Mouse (Mus musculus): ENCODE measurements at regions not wholly inside any gene's neighbourhood (a gene's known extent, or its start where the extent isn't known, plus 50 kb on each side); places are given as distances from the start of the nearest gene placed in this dataset.

GRCm38 (mm10) chr8:79491156-79491698, 91.9 kb upstream of the Smad1 start:
- H3K4me3 ChIP-seq (ENCODE audit: insufficient read depth, low read length), result no peak overlapping the region
- H3K27ac ChIP-seq (ENCODE audit: insufficient read depth, low read depth, low read length), result no peak overlapping the region
- TF ChIP-seq POLR2A (IDR thresholded peaks at IDR 0.05; ENCODE audit: borderline replicate concordance, low read depth, low read length) (no peak), CTCF (IDR thresholded peaks at IDR 0.05; ENCODE audit: low read depth, low read length) (no peak)
- peaks cover 2% of the 10 kb centered on the region; the same call in 1 of the 2 replicates for H3K4me1 ChIP-seq (ENCODE audit: control insufficient read depth, insufficient read depth, low read length)

- TF ChIP-seq POLR2A (IDR thresholded peaks at IDR 0.05; ENCODE audit: borderline replicate concordance, low read depth, low read length), result no peak
- no peak for TF ChIP-seq CTCF (IDR thresholded peaks at IDR 0.05; ENCODE audit: low read depth, low read length)
- H3K4me1 ChIP-seq (ENCODE audit: control insufficient read depth, insufficient read depth, low read length), result peaks cover 2% of the 10 kb centered on the region; the same call in 1 of the 2 replicates
- H3K27ac ChIP-seq (ENCODE audit: insufficient read depth, low read depth, low read length), result no peak overlapping the region
- H3K4me3 ChIP-seq (ENCODE audit: insufficient read depth, low read length), result no peak overlapping the region
Measured at GRCm38 (mm10) chr8:79490739-79491138, 91.4 kb upstream of the Smad1 start.

- Histone ChIP-seq H3K4me3 (ENCODE audit: insufficient read depth, low read length) (no peak overlapping the region), H3K27ac (ENCODE audit: insufficient read depth, low read depth, low read length) (no peak overlapping the region), H3K4me1 (ENCODE audit: control insufficient read depth, insufficient read depth, low read length) (peaks cover 2% of the 10 kb centered on the region; the same call in 1 of the 2 replicates)
- TF ChIP-seq POLR2A (IDR thresholded peaks at IDR 0.05; ENCODE audit: borderline replicate concordance, low read depth, low read length), result no peak
- TF ChIP-seq CTCF (IDR thresholded peaks at IDR 0.05; ENCODE audit: low read depth, low read length), result no peak
Measured at GRCm38 (mm10) chr8:79488861-79489260, 89.5 kb upstream of the Smad1 start.

- no peak overlapping the region for H3K27ac ChIP-seq (ENCODE audit: insufficient read depth, low read depth, low read length)
- H3K4me3 ChIP-seq (ENCODE audit: insufficient read depth, low read length), result no peak overlapping the region
Measured at GRCm38 (mm10) chr8:79487597-79487996, 88.3 kb upstream of the Smad1 start.

GRCm38 (mm10) chr8:79479326-79479725, 80.0 kb upstream of the Smad1 start:
- Histone ChIP-seq H3K4me1 (ENCODE audit: control insufficient read depth, insufficient read depth, low read length) (peaks cover 2% of the 10 kb centered on the region), H3K27ac (ENCODE audit: insufficient read depth, low read depth, low read length) (no peak overlapping the region), H3K4me3 (ENCODE audit: insufficient read depth, low read length) (no peak overlapping the region)
- TF ChIP-seq POLR2A (IDR thresholded peaks at IDR 0.05; ENCODE audit: borderline replicate concordance, low read depth, low read length) (no peak), CTCF (IDR thresholded peaks at IDR 0.05; ENCODE audit: low read depth, low read length) (no peak)

More at GRCm38 (mm10) chr8:79487597-79487996, 88.3 kb upstream of the Smad1 start:
- H3K4me1 ChIP-seq (ENCODE audit: control insufficient read depth, insufficient read depth, low read length), result peaks cover 2% of the 10 kb centered on the region; the same call in 1 of the 2 replicates
- no peak for TF ChIP-seq POLR2A (IDR thresholded peaks at IDR 0.05; ENCODE audit: borderline replicate concordance, low read depth, low read length)
- no peak for TF ChIP-seq CTCF (IDR thresholded peaks at IDR 0.05; ENCODE audit: low read depth, low read length)

GRCm38 (mm10) chr8:79476012-79476411, 76.7 kb upstream of the Smad1 start:
- TF ChIP-seq CTCF (IDR thresholded peaks at IDR 0.05; ENCODE audit: low read depth, low read length) (no peak), POLR2A (IDR thresholded peaks at IDR 0.05; ENCODE audit: borderline replicate concordance, low read depth, low read length) (no peak)
- H3K4me1 ChIP-seq (ENCODE audit: control insufficient read depth, insufficient read depth, low read length), result peaks cover 2% of the 10 kb centered on the region
- H3K4me3 ChIP-seq (ENCODE audit: insufficient read depth, low read length), result no peak overlapping the region
- no peak overlapping the region for H3K27ac ChIP-seq (ENCODE audit: insufficient read depth, low read depth, low read length)

GRCm38 (mm10) chr8:79474679-79475078, 75.4 kb upstream of the Smad1 start:
- Histone ChIP-seq H3K4me3 (ENCODE audit: insufficient read depth, low read length) (no peak overlapping the region), H3K27ac (ENCODE audit: insufficient read depth, low read depth, low read length) (no peak overlapping the region), H3K4me1 (ENCODE audit: control insufficient read depth, insufficient read depth, low read length) (peaks cover 2% of the 10 kb centered on the region)
- TF ChIP-seq CTCF (IDR thresholded peaks at IDR 0.05; ENCODE audit: low read depth, low read length), result no peak
- TF ChIP-seq POLR2A (IDR thresholded peaks at IDR 0.05; ENCODE audit: borderline replicate concordance, low read depth, low read length), result no peak

GRCm38 (mm10) chr8:79452101-79452500, 52.8 kb upstream of the Smad1 start:
- Histone ChIP-seq H3K4me3 (ENCODE audit: insufficient read depth, low read length) (no peak overlapping the region), H3K27ac (ENCODE audit: insufficient read depth, low read depth, low read length) (no peak overlapping the region)
- TF ChIP-seq POLR2A (IDR thresholded peaks at IDR 0.05; ENCODE audit: borderline replicate concordance, low read depth, low read length) (no peak), CTCF (IDR thresholded peaks at IDR 0.05; ENCODE audit: low read depth, low read length) (no peak)

GRCm38 (mm10) chr8:79449453-79449852, 50.1 kb upstream of the Smad1 start:
- no peak for TF ChIP-seq POLR2A (IDR thresholded peaks at IDR 0.05; ENCODE audit: borderline replicate concordance, low read depth, low read length)
- no peak for TF ChIP-seq CTCF (IDR thresholded peaks at IDR 0.05; ENCODE audit: low read depth, low read length)
- peaks cover 27% of the 10 kb centered on the region for H3K4me1 ChIP-seq (ENCODE audit: control insufficient read depth, insufficient read depth, low read length)
- H3K4me3 ChIP-seq (ENCODE audit: insufficient read depth, low read length), result no peak overlapping the region
- H3K27ac ChIP-seq (ENCODE audit: insufficient read depth, low read depth, low read length), result no peak overlapping the region

More at GRCm38 (mm10) chr8:79452101-79452500, 52.8 kb upstream of the Smad1 start:
- H3K4me1 ChIP-seq (ENCODE audit: control insufficient read depth, insufficient read depth, low read length), result peaks cover 22% of the 10 kb centered on the region
